Mouse (Mus musculus): Measurements from ENCODE around the gene Arhgef28.

Gene Arhgef28

GRCm38 (mm10) chr13:98009070-98009469, 197.2 kb downstream of the Arhgef28 start:
- DNase-seq: no peak

GRCm38 (mm10) chr13:98008588-98008987, 197.7 kb downstream of the Arhgef28 start:
- peak; percentile 54 for DNase-seq

- peak; percentile 34 for DNase-seq
Measured at GRCm38 (mm10) chr13:98005611-98006218, 200.5 kb downstream of the Arhgef28 start.

- DNase-seq: no peak
Measured at GRCm38 (mm10) chr13:98004647-98005414, 201.4 kb downstream of the Arhgef28 start.

GRCm38 (mm10) chr13:98003690-98004089, 202.5 kb downstream of the Arhgef28 start:
- peak; percentile 50 for DNase-seq

GRCm38 (mm10) chr13:98002598-98002997, 203.6 kb downstream of the Arhgef28 start:
- DNase-seq: no peak

- DNase-seq: peak; percentile 40
Measured at GRCm38 (mm10) chr13:98002121-98002520, 204.1 kb downstream of the Arhgef28 start.

GRCm38 (mm10) chr13:98001719-98002118, 204.5 kb downstream of the Arhgef28 start:
- no peak for DNase-seq

- DNase-seq: peak; percentile 32
Measured at GRCm38 (mm10) chr13:98000841-98001240, 205.4 kb downstream of the Arhgef28 start.

GRCm38 (mm10) chr13:97999130-97999529, 207.1 kb downstream of the Arhgef28 start:
- no peak for DNase-seq

GRCm38 (mm10) chr13:97998570-97998969, 207.7 kb downstream of the Arhgef28 start:
- DNase-seq: no peak

GRCm38 (mm10) chr13:97990939-97991338, 215.3 kb downstream of the Arhgef28 start:
- no peak for DNase-seq

GRCm38 (mm10) chr13:97988796-97989195, 217.4 kb downstream of the Arhgef28 start:
- no peak for DNase-seq

GRCm38 (mm10) chr13:97986691-97987090, 219.5 kb downstream of the Arhgef28 start:
- no peak for DNase-seq

GRCm38 (mm10) chr13:97977104-97977503, 229.1 kb downstream of the Arhgef28 start:
- no peak for DNase-seq

GRCm38 (mm10) chr13:97976642-97977041, 229.6 kb downstream of the Arhgef28 start:
- peak; percentile 53 for DNase-seq

GRCm38 (mm10) chr13:97974532-97975194, 231.6 kb downstream of the Arhgef28 start:
- DNase-seq: no peak

- DNase-seq: no peak
Measured at GRCm38 (mm10) chr13:97973915-97974314, 232.3 kb downstream of the Arhgef28 start.

GRCm38 (mm10) chr13:97966077-97966476, 240.2 kb downstream of the Arhgef28 start:
- DNase-seq: no peak

GRCm38 (mm10) chr13:97964892-97965424, 241.3 kb downstream of the Arhgef28 start:
- no peak for DNase-seq

- no peak for DNase-seq
Measured at GRCm38 (mm10) chr13:97960142-97960541, 246.1 kb downstream of the Arhgef28 start.

- DNase-seq: no peak
Measured at GRCm38 (mm10) chr13:97959394-97959888, 246.8 kb downstream of the Arhgef28 start.

GRCm38 (mm10) chr13:97955759-97956158, 250.5 kb downstream of the Arhgef28 start:
- DNase-seq: no peak

Data from kidney, postnatal 14 days (tissue).